Mouse (Mus musculus): ENCODE results near the gene Mier1.
"Not testable (repeated sequence)": the region's sequence is repeated elsewhere in the genome, so short reads cannot be mapped to it uniquely, and the experiment has no call there.

The Mier1 gene

DNA sequence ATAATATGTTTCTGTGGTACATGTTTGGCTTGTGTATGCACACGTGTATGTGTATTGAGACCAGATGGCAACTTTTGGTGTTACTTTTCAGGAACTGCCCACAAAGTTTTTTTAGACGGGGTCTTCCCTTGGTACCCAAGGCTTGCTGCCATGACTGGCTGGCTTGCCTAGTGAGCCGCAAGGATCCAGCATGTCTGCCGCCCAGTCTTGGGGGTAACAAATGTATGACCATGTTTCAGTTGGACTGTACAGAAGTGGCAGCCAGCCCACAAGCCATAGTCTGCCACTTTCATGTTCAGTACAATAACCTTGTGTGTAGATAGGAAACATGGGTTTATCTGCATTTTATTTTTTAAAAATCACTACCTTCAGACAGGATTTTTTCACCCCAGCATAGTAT, 44.6 kb downstream of the Mier1 start:
- in situ Hi-C loops (cut with MboI; ENCODE audit: low sequenced_read_pairs) = no loop called here

DNA sequence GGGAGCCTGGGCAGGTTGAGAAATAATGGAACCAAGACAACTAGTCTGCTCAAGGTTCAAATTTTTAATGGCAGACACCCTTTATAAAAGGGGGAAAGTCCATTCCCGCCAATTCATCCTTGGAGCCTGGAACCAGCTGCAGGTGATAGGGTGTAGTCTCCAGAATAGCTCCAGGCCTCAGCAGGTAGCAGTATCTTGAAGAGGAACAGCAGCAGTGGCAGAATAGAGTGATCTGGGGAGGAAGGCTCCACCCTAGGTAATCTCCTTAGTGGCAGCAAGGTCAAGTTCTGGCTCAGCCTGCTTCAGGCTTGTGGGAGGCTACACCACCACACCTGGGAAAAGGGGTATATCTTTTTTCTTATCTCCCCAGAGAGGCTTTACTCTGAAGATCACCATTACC, 52.0 kb downstream of the Mier1 start:
- in situ Hi-C loops (cut with MboI; ENCODE audit: low sequenced_read_pairs) = not testable (repeated sequence)

DNA sequence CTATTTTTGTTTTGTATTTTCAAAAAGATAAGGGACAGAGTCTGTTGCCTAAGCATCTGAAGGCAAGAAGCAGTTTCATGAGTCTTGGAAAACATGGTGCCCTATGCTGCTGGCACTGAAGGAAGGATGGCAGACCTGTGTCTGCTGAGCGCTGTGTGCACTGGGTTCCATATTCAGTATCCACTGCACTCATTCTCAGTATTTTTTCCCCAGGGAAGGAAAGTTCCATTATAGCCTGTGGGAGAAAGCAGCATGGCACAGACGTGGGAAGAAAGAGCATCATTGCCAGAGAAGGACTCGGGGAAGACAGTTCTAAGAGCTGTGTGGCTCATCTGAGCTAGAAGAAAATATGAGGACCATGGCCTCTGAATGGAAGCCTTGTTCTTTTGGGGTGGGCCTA, 57.1 kb downstream of the Mier1 start:
- in situ Hi-C loops (cut with MboI; ENCODE audit: low sequenced_read_pairs) = no loop called here

DNA sequence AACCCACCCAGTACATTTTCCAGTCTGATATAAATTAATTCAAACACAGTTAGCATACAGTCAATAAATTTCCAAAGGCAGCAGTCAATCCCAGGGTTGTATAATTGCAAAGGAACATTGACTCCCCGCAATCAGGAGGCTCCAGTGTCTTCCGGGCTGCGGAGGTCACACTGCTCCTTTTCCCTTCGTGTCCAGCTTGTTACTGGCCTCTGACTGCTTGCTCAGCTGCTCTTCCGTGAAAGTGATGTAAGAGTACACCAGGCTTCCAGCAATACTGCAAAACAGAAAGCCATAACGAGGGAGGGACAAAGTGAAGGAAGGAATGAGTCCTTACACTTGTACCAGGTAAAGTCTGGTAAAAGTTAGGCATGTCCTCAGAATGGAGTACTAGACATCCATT, 59.3 kb downstream of the Mier1 start:
- in situ Hi-C loops (cut with MboI; ENCODE audit: low sequenced_read_pairs) = no loop called here

DNA sequence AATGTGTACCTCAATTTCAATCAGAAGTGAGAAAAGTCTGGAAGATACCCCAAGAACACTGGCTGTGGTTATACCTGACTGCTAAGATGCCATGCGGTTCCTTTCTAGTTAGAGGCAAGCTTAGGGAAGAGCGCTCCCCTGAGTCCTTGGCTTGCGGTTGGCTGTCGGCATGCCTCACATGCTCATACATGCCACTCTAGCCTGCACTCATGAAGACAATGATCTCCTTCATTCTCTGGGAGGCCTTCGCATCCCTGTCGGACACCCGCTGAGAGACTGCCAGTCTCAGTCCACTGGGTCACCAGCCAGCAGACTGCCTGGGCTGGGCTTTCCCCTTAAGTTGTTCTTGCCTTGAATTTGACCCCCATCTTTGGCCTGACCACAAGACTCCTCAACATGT, 59.8 kb downstream of the Mier1 start:
- in situ Hi-C loops (cut with MboI; ENCODE audit: low sequenced_read_pairs) = no loop called here

DNA sequence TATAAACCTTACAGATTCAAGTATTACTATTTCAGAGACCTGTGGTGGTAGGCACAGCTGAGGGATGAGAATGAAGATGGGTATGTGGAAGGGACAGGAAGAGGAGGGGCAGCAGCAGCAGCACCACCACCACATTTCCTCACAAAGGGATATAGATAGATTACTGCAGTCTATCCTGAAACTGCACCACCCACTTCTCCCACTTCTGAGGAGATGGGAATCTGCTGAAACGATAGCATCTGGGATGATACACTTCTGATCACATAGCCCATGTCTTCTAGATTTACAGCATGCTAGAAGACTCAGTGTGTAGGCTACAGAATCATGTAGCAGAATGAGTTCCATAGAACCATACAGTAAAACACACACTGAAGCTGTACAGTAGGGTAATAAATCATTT, 63.5 kb downstream of the Mier1 start:
- in situ Hi-C loops (cut with MboI; ENCODE audit: low sequenced_read_pairs) = no loop called here

DNA sequence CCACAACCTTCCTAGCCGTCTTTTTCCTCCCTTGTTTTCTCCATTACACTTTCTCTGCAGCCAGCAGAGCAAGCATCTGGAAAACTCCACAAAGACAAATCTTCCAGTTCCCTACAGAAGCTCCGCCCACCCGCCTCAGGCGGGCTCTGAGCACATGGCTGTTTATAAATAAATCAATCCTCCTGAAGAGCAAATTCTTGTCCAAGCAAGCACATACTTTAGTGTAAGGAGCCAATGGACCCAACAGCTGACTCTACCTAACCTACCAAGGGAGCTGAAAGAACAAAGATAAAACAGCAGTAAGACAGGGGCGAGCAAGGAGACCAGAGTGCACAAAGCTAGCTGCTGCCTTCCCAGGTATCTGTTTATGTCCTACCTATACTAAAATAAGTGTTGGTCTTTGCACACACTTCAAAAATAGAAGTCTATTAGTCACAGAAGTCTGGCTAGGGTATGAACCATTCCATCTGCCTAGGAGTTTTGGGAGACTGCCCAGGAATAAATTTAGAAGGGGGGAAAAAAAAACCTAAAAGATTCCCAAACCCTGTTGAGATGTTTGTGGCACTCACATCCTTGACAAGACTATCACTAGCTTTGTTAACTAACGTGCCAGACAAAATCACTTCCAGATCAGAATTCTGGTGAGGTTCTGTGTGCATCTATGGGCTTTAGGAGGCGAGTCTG, 64.6 kb downstream of the Mier1 start:
- in situ Hi-C loops (cut with MboI; ENCODE audit: low sequenced_read_pairs) = no loop called here

DNA sequence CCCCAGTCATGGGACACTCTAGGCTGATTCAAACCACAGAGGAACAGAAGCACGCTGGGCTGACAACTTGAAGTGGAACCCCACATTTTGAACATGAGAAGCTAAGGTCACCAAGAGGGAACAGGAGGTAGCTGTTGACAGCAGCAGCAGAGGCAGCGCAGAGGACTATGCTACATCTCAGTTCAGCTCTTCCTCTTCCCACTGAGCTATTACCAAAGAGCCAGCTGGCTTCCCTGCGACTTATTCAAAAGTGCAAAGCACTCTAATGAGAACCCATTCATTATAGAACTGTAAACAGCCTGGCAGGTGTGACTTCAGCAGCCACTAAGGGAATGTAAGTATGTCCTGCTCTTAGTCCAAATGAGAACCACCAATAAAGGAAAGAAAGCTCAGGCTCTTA, 65.4 kb downstream of the Mier1 start:
- in situ Hi-C loops (cut with MboI; ENCODE audit: low sequenced_read_pairs) = no loop called here

DNA sequence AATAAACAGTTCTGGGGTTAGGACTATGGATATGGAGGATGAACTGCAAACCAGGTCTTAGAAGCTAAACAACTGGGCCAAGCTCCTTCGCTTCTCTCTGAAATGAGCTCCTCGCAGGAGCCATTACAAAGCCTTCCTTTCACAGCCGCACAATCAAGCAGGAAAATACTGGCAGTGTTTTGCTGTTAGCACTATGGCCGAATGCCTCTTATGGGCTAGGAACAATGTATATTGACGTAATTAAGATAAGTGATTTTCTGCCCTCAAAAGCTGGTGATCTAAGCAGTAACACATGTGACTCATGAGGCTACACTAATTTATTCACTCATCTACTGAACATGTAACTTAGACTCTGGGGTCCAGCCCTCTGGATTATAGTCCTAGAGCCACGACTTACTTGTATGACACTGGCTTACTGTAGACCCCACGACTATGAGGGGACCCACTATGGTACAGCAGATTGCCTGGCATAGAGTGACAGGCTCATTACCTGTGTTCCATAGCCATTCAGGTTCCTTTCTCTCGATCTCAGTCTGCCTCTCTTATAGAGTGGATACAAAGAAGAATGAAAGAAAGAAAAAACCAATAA, 66.2 kb downstream of the Mier1 start:
- in situ Hi-C loops (cut with MboI; ENCODE audit: low sequenced_read_pairs) = no loop called here

DNA sequence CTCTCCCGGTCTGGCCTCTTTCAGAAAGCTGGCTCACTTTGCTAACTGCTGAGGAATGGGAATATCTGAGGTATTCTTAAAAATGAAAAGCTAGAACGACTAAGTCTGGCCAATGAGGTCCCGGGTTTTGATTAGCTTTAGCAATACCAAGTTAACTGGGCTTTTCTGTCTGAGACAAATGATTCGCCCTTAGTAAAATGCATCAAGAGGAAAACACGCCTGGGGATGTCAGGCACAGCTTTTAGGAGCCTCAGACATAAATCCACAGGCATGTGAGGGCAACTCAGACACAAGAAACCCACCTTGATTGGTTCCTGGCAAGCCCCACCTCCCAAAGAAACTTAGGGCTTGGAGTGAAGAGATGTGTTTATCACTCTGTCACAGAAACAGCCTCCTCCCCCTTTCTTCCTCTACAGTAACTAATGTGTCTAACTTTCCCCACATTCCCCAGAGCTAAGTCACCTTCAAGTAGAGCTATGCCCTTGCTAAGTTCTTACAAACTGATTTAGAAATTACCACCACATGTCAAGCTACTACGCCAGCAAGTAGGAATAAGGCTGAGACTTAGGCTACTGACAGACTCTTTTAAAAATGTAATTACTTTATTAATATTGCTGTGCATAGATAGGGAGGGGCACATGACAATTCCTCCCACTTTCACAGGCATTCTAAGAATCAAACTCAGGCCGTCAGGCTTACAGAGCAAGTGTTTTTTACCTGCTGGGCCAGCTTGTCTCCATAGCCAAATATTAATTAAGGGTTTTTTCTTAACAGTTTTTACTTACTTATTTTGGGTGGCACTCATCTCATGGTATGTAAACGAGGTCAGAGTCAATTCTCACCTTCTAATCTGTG, 74.8 kb downstream of the Mier1 start:
- in situ Hi-C loops (cut with MboI; ENCODE audit: low sequenced_read_pairs) = no loop called here

DNA sequence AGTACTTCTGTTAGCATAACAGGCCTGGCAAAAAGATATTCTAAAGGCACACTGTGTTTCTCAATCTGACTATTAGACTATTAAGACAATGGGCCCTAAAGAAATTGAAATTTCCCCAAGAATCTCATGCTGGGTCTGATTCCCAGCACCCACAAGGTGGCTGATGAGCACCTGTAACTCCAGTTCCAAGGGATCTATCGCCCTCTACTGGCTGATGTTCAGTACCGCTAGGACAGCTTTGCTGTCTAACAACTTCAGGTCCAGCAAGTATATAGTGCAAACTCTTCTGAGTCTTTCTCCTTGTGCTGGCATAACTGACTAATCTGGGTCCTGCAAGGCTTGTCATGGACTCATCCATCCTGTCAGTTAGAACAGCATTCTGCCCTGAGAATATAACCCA, 78.2 kb downstream of the Mier1 start:
- in situ Hi-C loops (cut with MboI; ENCODE audit: low sequenced_read_pairs) = no loop called here

DNA sequence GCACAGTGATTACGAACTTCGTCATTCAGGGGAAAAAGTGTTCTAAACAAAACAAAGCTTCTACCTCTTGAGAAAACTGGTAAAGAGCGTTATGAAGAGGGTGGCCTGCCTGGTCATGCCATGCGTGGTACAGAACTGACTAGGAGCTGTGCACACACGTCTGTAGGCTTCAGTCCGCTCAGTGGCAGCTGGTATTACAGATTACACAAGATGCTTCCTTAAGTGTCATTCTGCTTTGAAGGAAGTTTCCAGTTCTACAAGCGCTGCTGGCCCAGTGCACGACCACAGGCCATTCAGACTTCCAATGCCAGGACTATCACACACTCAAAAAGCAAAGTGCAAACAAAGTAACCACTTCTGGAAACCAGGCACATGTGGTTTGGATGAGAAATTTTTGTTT, 83.2 kb downstream of the Mier1 start:
- in situ Hi-C loops (cut with MboI; ENCODE audit: low sequenced_read_pairs) = no loop called here

DNA sequence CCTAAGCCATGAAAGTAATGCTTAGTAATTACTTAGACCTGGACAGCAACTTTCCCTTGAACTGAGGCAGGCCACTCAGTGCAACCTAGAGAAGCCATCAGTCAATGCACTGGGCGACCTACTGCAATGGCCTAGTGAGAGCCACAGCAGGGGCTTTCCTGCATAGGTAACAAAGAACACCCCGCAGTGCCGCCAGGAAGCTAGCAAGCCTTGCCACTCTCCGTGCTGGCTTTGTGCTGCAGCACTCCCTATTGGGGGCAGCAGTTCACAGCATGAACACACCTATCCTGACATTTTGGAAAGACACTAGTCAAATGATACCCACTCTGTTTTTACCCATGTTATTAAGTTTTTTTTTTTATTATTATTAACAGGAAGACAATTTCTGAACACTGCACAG, 84.9 kb downstream of the Mier1 start:
- in situ Hi-C loops (cut with MboI; ENCODE audit: low sequenced_read_pairs) = no loop called here

DNA sequence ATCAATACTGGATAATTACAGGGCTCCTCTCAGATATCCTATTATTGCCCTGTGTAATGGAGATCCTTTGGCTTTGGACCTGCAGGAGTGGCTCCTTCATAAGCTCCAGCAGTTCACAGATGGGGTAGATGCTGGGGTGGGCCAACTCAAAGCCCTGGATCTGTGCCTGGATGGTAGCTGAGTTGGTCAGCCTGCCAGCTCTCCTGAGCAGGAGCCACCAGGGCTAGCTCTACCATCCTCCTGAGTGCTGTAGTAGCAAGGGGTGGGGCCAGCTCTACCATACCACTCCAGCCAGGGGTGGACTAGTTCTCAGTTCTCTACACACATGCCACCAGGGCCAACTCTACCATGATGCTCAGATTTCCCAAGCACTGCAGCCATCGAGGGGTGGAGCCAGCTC, 85.9 kb downstream of the Mier1 start:
- in situ Hi-C loops (cut with MboI; ENCODE audit: low sequenced_read_pairs) = no loop called here

DNA sequence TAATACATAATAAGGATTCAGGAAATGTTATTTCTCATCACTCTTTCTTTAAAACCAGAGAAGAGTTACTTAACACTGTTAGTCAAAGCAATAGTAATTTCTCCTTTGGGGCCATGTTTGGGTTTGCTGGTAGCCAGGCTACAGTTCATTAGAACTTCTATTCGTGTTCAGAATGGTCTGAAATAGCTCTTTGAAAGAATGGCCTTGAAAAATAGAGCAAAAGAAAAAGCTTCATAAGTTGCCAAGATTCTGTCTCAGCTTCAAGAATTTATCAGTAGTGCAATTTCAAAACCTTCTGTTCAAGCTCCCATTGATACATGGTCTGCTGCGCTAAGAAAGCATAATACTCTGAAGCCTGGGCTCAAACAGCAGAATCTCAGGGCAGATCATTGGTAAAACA, 89.5 kb downstream of the Mier1 start:
- in situ Hi-C loops (cut with MboI; ENCODE audit: low sequenced_read_pairs) = no loop called here

DNA sequence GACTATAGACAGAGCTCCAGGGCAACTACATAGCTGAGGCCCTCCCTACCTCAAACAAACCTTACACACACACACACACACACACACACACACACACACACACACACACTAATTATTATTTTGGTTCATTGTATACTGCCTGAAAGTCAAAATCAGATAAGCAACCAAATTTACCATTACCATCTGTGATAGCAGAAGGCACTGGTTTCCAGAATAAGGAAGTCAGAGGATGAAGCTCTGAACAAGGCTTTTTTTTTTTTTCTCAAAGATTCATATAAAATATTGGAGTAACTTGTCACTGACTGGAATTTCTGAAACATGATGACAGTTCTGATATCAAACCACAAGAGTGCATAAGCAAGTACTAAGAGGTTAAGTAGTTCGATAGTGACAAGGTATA, 94.4 kb downstream of the Mier1 start:
- in situ Hi-C loops (cut with MboI; ENCODE audit: low sequenced_read_pairs) = no loop called here

DNA sequence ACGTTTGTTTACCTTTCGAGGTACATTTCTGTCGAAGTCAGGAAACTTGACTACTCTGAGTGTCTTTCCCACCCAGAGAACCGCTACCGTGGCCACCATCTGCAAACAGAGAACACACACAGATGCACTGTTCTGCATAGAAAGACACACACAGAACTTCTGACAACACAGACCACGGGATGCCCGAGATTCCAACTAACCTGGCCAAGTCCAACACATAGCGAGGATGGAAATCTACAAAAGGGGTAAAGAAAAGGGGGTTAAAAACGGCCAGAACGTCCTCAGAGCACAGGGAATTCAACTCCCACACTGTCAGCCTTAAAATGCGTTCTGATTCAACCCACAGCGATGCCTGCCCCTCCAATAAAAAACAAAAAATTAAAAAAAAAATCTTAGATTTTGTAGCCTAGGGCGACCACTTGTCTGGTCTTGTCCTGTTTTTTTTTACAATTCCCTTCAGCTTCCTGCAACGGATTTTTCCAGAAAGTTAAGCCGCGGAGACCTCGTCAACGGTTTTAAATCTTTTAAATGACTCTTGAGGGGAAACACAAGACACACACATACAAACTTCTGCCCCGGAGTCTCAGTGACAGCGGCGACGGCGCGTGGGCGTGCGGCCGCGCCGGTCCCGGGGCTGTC, 99.8 kb downstream of the Mier1 start:
- in situ Hi-C loops (cut with MboI; ENCODE audit: low sequenced_read_pairs) = no loop called here

DNA sequence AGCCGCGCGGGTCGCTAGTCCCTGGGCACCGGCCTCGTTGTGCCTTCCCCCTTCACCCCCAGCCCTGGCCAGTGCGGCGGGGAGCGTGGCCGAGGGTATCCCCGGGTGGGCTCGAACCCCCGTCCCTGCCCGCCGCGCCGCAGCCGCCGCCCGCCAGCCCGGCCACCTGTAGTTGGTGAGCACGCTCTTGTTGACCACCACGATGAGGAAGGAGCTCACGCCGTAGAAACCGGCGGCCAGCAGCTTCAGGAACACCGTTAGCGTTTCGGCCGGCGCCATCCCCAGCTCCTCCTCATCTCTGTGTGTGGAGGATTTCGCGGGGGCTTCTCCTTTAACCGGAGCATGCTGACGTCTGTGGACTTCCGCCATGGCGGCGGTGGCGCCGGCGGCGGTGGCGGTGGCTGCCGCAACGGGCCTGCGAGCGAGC, 100.3 kb downstream of the Mier1 start:
- in situ Hi-C loops (cut with MboI; ENCODE audit: low sequenced_read_pairs) = no loop called here

Measured in CH12F3 (cell line).